18 mouse cellular contexts compared by ENCODE assay signal in the genomic region with DNA sequence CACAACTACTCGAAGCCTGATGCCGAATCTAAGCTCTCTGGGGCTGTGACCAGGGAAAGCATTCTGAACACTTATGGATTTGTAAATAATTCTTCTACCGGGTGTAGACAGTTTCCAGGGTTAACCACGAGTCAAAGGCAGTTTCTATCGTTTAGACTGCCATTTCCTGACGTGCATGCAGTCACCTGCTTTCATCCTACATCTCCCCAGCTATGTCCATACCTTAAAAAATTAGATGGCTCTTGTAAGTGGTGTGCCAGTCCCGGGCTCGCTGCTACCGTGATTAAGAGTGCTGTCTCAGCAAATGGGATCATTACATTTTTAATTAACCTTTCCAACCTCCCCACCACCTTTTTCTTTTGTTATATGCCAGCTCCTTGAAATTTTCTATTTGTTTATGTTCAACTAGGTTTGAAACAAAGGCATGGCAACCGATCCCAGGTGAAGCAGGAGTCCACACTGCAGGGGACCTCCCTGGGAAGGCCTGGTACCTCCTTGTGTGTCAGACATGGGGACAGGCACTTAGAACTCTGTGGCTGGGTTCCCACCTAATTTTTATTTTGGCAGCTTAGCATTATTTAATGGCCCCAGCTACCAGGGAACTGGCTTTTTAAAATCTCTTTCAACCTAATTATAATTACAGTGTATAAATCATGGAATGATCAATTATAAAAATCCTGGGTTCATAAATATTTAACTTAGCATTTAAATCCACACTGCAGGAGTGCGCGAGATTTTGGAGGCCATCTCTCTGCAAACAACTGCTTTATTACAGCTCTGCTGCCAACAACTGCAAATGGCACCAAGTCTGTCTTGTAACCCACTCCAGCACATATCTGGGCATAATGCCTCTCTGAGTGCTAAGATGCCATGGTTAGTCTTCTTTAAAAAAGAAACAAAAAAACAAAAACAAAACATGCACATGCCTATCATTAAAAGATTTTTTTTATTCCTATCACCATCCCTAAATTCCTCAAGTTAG.
DNase-seq lines count a peak whose midpoint lies in the region; ATAC-seq and TF ChIP-seq lines count a peak whose summit lies in the region.
"Had no signal": no experiment of that assay in that cellular context is flagged by ENCODE, and none has a peak within 500 bp of the region (broad histone marks: within the 10 kb centered on the region; RNA-seq: fewer than 3 reads in every experiment).

No protein-coding gene starts in this region.

- H3K9ac ChIP-seq in kidney, embryonic 15.5 days = no peak overlapping the region
- peak overlapping the region; percentile 16; the same call in 1 of the 2 replicates for H3K9ac ChIP-seq in hindbrain, embryonic 14.5 days
- no peak overlapping the region for H3K9ac ChIP-seq in midbrain, postnatal 0 days (replicated peaks; ENCODE audit: low read length, poor library complexity, severe bottlenecking)
- H3K9ac ChIP-seq: heart, embryonic 13.5 days; liver, embryonic 12.5 days; lung, embryonic 14.5 days had no signal

- no peaks in the 10 kb centered on the region for H3K4me1 ChIP-seq in cerebellum, adult 2 months (ENCODE audit: control insufficient read depth, insufficient read depth, low read length)
- peaks cover 12% of the 10 kb centered on the region; the same call in 1 of the 2 replicates for H3K4me1 ChIP-seq in kidney, embryonic 15.5 days
- H3K4me1 ChIP-seq in hindbrain, embryonic 14.5 days (replicated peaks; ENCODE audit: control insufficient read depth, insufficient read depth, low read length) = peaks cover 21% of the 10 kb centered on the region
- H3K4me1 ChIP-seq in midbrain, postnatal 0 days (ENCODE audit: insufficient read depth, low read length) = no peaks in the 10 kb centered on the region
- H3K4me1 ChIP-seq: heart, embryonic 13.5 days; liver, embryonic 12.5 days had no signal

- peak; percentile 47 to 64 for DNase-seq in cerebellum, postnatal 10 days
- DNase-seq in cerebellum, adult 2 months = no peak
- no peak for DNase-seq in kidney, postnatal 36 days
- peak; percentile 50 for DNase-seq in hindbrain, embryonic 14.5 days (ENCODE audit: low spot score)
- DNase-seq in midbrain, postnatal 0 days (ENCODE audit: low spot score) = peak; percentile 22
- DNase-seq in spleen, postnatal 36 days (ENCODE audit: low spot score in 2 of 2) = no peak
- DNase-seq in cerebellum, adult 11-12 months = no peak
- DNase-seq: cerebellum, postnatal 36 days; kidney, adult 18-20 months; layer of hippocampus, postnatal 36 days; left cerebral cortex, postnatal 4 days; lung, embryonic 14.5 days; right cerebral cortex, adult 18-20 months; thymus, adult 18-20 months had no signal

- H3K4me2 ChIP-seq in kidney, embryonic 15.5 days = peak overlapping the region; percentile 31; the same call in 1 of the 2 replicates
- H3K4me2 ChIP-seq in hindbrain, embryonic 14.5 days (replicated peaks) = no peak overlapping the region
- no peak overlapping the region for H3K4me2 ChIP-seq in midbrain, postnatal 0 days (ENCODE audit: low read depth, low read length, poor library complexity, severe bottlenecking)
- H3K4me2 ChIP-seq: heart, embryonic 13.5 days; liver, embryonic 12.5 days; lung, embryonic 14.5 days had no signal

- H3K36me3 ChIP-seq in kidney, embryonic 15.5 days = peaks cover 18% of the 10 kb centered on the region
- no peaks in the 10 kb centered on the region for H3K36me3 ChIP-seq in hindbrain, embryonic 14.5 days (replicated peaks; ENCODE audit: control insufficient read depth, insufficient read depth)
- H3K36me3 ChIP-seq in midbrain, postnatal 0 days (ENCODE audit: insufficient read depth, low read length) = no peaks in the 10 kb centered on the region
- H3K36me3 ChIP-seq: liver, embryonic 12.5 days had no signal

- 55% methylated on average over 12 of the region's 12 CpGs for WGBS in cerebellum, adult 2 months
- WGBS in kidney, embryonic 15.5 days = 44% methylated on average over 12 of the region's 12 CpGs
- WGBS in hindbrain, embryonic 14.5 days = 26% methylated on average over 12 of the region's 12 CpGs
- WGBS in midbrain, postnatal 0 days = 45% methylated on average over 12 of the region's 12 CpGs

- no peak overlapping the region for H3K27ac ChIP-seq in cerebellum, adult 2 months (ENCODE audit: insufficient read depth, low read length)
- H3K27ac ChIP-seq in kidney, embryonic 15.5 days = no peak overlapping the region
- H3K27ac ChIP-seq in hindbrain, embryonic 14.5 days = peak overlapping the region; percentile 82
- no peak overlapping the region for H3K27ac ChIP-seq in midbrain, postnatal 0 days (ENCODE audit: low read depth, low read length)
- H3K27ac ChIP-seq: heart, embryonic 13.5 days; liver, embryonic 12.5 days; macrophage had no signal

- H3K4me3 ChIP-seq in cerebellum, adult 2 months (replicated peaks; ENCODE audit: insufficient read depth, low read depth, low read length) = no peak overlapping the region
- no peak overlapping the region for H3K4me3 ChIP-seq in kidney, embryonic 15.5 days (replicated peaks)
- no peak overlapping the region for H3K4me3 ChIP-seq in hindbrain, embryonic 14.5 days (replicated peaks; ENCODE audit: low read length)
- H3K4me3 ChIP-seq in midbrain, postnatal 0 days (ENCODE audit: low read depth, low read length) = no peak overlapping the region
- H3K4me3 ChIP-seq: heart, embryonic 13.5 days; liver, embryonic 12.5 days had no signal

- no peaks in the 10 kb centered on the region; the same call in none of the 2 replicates for H3K27me3 ChIP-seq in cerebellum, adult 2 months (ENCODE audit: control insufficient read depth, insufficient read depth, low read length)
- H3K27me3 ChIP-seq in kidney, embryonic 15.5 days = no peaks in the 10 kb centered on the region
- no peaks in the 10 kb centered on the region for H3K27me3 ChIP-seq in hindbrain, embryonic 14.5 days (ENCODE audit: control insufficient read depth, insufficient read depth, low read length)
- no peaks in the 10 kb centered on the region for H3K27me3 ChIP-seq in midbrain, postnatal 0 days (ENCODE audit: insufficient read depth, low read length)
- H3K27me3 ChIP-seq: heart, embryonic 13.5 days; liver, embryonic 12.5 days had no signal

- peaks cover 7% of the 10 kb centered on the region; the same call in 1 of the 2 replicates for H3K9me3 ChIP-seq in kidney, embryonic 15.5 days (replicated peaks)
- peaks cover 13% of the 10 kb centered on the region for H3K9me3 ChIP-seq in hindbrain, embryonic 14.5 days (ENCODE audit: control insufficient read depth, low read length)
- no peaks in the 10 kb centered on the region for H3K9me3 ChIP-seq in midbrain, postnatal 0 days (ENCODE audit: low read length)

- no peak for TF ChIP-seq CTCF in cerebellum, adult 2 months (IDR thresholded peaks at IDR 0.05; ENCODE audit: borderline replicate concordance, insufficient read depth, low read depth, low read length)
- TF ChIP-seq CTCF in midbrain, postnatal 0 days (IDR thresholded peaks at IDR 0.05) = no peak

- no peak for ATAC-seq in kidney, embryonic 15.5 days (replicated peaks; ENCODE audit: low FRiP score)
- no peak; the same call in 1 of the 2 replicates for ATAC-seq in hindbrain, embryonic 14.5 days (ENCODE audit: low FRiP score)
- no peak for ATAC-seq in midbrain, postnatal 0 days (ENCODE audit: low FRiP score)
- ATAC-seq: liver, embryonic 12.5 days had no signal

- no peak for TF ChIP-seq POLR2A in cerebellum, adult 2 months (IDR thresholded peaks at IDR 0.05; ENCODE audit: borderline replicate concordance, insufficient read depth, low read length)

Comparison
In these comparisons a context has a peak if more than half of its experiments do, and no peak if none do; other contexts are left out.
1. DNase-seq: peak in cerebellum, postnatal 10 days (2 of 2), hindbrain, embryonic 14.5 days (single experiment) and midbrain, postnatal 0 days (single experiment); none in cerebellum, adult 2 months (0 of 2), kidney, postnatal 36 days (0 of 2), spleen, postnatal 36 days (0 of 2) and cerebellum, adult 11-12 months (single experiment).